Mouse (Mus musculus) MEL-GATA-1-ER (cell line): ENCODE measurements at regions not wholly inside any gene's neighbourhood (a gene's known extent, or its start where the extent isn't known, plus 50 kb on each side); places are given as distances from the start of the nearest gene placed in this dataset.

Experiments used
- DNase-seq: peaks from one replicate; pipeline ENCODE4 v3.0.0-alpha.2; 2012; ENCODE audit warnings: low read depth; ENCODE audit errors: extremely low read depth

DNA sequence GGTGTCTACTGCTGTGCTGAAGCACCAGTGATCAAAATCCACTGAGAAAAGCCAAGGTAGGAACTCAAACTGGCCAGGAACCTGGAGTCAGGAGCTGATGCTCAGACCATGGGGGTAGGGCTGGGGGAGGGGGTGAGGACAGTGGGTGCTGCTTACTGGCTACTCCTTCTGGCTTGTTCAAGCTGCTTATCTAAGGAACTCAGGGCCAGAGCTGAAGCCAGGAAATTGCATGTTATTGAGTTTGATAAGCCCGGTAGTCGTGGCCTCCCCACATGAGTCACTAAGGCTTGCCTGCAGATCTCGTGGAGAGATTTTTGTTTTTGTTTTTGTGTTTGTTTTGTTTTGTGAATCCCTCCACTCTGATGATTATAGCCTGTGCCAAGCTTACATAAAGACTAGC is 65.9 kb downstream of the Tmem215 start:
- DNase-seq, result peak; percentile 30

DNA sequence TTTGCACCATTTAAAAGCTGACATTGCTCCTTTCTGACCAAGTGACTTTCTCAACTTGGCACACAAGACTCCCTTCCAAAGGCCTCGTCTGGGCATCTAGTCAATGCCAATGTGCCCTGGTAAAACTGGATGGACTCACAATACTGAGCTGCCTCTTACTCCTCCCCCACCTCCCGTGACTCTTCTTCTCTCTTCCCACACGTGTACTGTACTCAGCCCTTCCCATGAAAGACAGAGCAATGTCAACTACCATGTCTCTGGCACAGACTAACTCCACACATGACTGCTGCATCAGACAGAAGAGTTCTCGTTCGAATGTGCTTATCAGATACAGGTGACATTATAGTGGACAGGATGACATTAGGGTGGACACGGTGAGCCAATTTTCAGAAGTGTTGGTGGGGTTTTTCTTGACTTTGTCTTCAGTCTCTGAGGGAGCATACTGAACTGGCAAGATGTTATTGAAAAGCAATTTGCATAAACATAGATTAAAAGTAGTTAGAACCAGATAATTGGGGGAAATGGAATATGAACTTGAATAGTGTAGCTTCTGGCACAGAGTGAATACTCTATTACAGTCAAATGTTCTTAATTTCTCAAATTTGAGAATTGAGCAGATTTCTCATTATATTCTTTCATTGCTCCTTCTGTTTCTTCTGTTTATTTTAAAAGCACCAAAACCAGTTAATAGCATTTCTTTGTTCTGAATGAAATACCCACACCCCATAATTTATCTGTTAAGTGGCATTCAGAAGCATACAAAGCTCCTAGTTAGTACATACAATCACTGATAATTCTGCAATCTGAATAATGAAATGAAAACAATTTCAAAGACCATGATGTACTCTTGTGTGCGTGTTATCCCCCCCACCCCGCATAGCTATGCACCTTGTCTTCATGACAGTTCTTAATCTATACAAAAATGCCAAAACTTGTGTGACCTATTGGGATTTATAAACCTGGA is 71.4 kb downstream of the Tmem215 start:
- no peak for DNase-seq

- no peak for DNase-seq
Measured at GRCm38 (mm10) chr4:40544056-40544455, 72.1 kb downstream of the Tmem215 start.

DNA sequence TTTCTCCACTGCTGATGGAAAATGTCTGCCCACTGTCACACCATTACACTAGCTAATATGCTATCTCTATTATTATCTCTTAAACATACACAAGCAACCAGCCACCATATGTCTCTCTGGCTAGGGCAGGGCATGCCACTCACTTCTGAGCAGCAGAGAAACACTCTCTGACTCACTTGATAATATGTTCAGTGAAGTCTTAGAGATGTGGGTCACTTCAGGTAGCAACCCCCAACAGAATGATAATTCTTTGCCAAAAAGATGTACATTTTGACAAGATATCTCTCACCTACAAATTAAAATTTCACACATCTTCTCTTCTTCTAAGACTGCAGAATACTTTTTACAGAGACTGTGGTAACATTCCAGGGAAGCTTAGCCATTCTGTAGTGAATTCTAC is 72.8 kb downstream of the Tmem215 start:
- DNase-seq, result no peak

DNA sequence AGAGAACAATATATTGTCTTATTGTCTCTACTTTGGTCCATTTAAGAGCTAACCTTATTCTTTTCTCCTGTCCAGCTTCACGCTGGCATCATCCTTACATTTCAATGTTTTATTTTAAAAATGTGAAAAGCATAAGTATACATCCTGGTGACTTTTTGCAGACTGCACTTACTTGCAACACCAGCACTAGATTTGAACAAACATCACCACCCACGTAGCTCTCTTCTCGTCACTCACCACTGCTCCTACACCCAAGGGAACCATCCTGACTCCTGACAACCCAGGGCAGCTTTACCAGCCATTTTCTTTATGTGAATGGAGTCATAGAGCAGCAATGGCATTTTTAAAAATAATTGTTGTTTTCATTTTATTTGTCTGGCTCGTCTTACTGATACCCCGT is 73.7 kb downstream of the Tmem215 start:
- no peak for DNase-seq

DNA sequence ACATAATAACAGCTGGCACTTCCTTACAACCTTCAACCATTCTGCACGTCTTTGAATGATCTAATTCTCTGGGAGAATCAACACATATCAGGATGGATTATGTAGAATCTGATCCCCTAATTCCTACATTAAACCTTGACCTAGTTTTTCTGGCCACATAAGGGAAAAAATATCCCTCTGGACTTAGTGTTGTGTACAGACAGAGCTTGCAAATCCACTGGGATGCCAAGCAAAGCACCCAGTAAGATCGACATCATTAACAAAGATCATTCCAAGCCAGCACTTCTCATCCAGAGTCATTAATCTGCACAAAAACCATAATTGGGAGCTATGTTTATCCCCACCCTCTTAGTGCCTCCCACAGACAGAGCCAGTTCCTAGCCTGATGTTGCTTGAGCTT is 87.8 kb downstream of the Tmem215 start:
- no peak for DNase-seq

DNA sequence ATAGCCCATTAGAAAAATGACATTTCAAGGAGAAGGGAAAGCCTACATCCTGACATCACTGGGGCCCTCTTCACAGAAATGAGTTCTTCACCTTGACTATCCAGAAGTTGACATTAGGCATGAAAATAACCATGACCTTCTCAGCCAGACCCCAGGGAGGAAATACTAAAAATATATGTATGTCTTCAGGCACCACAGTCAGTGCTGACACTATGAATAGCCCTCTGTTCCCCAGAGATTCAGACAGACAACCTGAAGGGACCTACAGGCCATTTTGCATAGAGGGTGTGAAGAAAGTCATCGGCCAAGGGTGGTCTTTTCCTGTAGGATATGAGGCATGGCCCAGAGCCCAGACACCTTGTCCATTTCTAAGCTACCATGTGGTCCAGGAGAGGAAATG is 101.3 kb downstream of the Tmem215 start:
- no peak for DNase-seq

DNA sequence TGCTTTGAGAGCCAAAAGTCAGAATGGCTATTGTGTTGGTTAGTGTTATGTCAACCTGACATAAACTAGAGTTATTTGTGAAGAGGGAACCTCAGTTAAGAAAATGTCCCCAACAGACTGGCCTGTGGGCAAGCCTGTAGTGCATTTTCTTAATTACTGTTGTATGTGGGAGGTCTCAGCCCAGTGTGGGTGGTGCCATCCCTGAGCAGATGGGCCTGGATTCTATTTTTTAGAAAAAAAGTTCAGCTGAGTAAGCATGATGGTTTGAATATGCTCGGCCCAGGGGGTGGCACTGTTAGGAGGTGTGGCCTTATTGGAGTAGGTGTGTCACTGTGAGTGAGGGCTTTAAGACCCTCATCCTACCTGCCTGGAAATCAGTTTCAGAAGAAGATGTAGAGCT is 104.0 kb downstream of the Tmem215 start:
- DNase-seq, result no peak

DNA sequence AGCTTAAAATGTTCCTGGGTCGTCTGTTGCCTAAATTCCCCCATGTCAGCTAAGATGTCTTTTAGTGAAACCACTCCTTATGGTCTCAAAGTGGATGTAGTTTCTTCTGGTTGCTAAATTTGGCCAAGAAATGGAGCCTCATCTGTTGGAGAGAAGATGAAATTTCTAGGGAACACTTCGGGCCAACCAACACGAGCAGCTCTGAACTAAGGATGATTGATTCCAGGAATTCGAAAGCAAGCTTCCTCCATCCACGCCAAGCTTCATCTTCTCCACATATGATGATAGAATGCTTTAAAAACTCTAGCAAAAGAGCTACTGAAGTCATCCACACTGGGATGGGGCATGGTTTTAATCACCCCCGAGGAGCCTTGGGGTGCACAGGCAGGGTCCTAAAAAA is 112.5 kb downstream of the Tmem215 start:
- no peak for DNase-seq

DNA sequence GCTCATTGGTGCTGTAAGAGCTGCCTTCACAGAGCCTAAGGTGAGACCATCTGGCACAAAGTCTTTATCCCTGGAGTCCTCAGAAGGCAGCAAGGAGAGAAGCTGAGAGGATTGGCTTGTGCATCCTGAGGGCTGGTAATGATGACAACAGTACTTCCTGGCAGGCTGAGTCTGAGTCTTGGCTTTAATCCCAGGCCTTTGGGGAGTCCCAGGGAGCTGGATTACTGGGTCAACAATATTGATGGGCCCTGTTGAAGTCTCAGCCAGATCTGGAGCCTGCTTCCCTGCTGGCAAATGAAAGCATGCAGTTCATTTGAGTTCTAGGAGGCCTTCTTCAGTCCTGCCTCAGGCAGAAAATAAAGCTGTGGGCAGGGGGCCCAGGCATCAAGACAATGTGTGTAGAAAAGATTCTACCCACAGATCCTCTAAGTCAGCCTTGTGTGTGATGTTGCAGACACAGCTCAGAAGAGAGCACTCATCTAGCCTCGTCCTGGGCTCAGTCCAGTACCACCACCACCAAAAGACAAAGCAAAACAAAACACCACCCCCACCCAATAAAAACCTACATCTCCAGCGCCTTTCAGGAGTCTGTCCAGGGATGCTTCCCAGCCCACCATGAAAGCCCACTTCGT is 113.1 kb downstream of the Tmem215 start:
- DNase-seq, result no peak

DNA sequence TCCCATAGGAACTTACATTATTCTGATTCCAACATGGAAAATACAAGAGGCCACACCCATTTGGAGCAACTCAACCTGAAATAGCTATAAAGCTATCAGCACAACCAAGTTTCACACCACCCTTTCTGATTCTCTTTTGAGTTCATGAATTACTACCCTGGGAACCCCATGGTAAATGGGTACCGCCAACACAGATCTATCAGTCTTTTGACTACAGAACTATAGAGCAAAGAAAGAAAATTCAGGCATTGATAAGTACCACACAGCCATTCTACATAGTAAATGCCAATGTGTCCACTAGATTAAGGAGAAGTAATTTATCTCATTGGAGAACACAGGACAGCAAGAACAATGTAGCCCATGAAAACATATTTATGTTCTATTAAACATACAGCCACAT is 114.1 kb downstream of the Tmem215 start:
- no peak for DNase-seq

- DNase-seq, result no peak
Measured at GRCm38 (mm10) chr4:40587254-40587653, 115.3 kb downstream of the Tmem215 start.

- no peak for DNase-seq
Measured at GRCm38 (mm10) chr4:40593806-40594205, 109.2 kb downstream of the Aptx start.

DNA sequence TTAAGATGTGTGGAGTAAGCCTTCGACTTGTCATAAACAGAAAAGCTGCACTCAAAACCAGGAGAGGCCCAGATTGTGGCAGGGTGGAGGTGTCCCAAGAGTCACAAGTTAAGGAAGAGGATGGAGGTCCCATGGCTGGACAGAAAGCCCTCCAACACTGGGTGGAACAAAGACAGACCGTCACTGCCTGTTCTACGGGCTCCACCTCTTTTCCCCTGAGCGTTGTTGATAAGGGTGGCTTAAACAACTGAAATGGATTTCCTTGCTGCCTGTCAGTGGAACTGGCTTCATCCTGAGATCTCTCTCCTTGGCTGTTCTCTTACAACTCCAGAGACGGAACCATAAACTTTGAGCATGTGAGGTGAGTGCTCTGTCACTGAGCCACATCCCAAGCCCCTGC is 78.0 kb downstream of the Aptx start:
- DNase-seq, result no peak

DNA sequence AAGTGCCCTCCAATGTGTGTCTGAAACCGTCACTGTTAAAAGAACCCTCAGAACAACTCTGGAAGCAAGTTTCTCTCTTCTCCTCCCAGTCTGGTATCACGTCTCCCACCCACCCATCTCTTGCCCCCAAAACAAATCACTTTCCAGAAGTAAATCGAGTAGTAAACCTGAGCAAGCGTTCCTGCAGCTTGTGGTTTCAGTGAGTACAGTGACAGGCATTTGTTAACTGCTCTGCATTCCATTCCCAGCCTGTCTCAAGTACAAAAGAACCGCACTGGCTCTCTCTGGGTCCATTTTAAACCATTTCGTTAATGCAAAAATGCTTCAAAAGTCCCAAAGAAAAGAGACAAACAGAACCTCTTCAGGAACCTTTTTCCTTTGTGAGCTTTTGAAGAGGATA is 77.1 kb downstream of the Aptx start:
- DNase-seq, result no peak
